Mouse (Mus musculus): ENCODE data around the gene Fitm1.
A peak's percentile ranks its signal among the peaks of the same experiment; 100 is the strongest.

GRCm38 (mm10) chr14:55560202-55561073 lies 15.0 kb upstream of the Fitm1 start, which contains the start of gene A730061H03Rik:
- TF ChIP-seq MYOG (IDR thresholded peaks at IDR 0.05; ENCODE audit: control insufficient read depth in 1 of 3, insufficient read depth in 1 of 3, insufficient read length in 2 of 3, low read depth in 2 of 3) (no peak), USF1 (IDR thresholded peaks at IDR 0.05; ENCODE audit: low read depth) (peak; percentile 93), POLR2AphosphoS2 (IDR thresholded peaks at IDR 0.05; ENCODE audit: insufficient read length, low read depth) (peak; percentile 66), POLR2A (IDR thresholded peaks at IDR 0.05; ENCODE audit: insufficient read length, low read depth) (peak; percentile 50)
